Mouse (Mus musculus) left cerebral cortex, postnatal 25 days (tissue): ENCODE data around the gene B430306N03Rik. TPM values are rescaled to one million over a fixed set of nuclear protein-coding genes. Genes with fewer than 3 reads are reported as not detected.

ENCODE experiments used
- DNase-seq, 2 experiments: peaks; one replicate each; pipeline ENCODE4 v3.0.0; 2022; ENCODE audit warnings: low spot score in 2 of 2, mixed read lengths in 1 of 2
- intact Hi-C: fragments of 180-260 bp; cut with DNase I; formaldehyde crosslinking; loops from one replicate; pipeline ENCODE4 v1.15.1; 2025
- total RNA-seq, 2 experiments: library from RNA; stranded (reverse); gene quantifications; 2 replicates each; pipeline ENCODE4 v1.2.3; 2021

Gene B430306N03Rik
- total RNA-seq, 2 experiments from 2014 or later: 0.07 to 0.11 TPM

GRCm38 (mm10) chr17:48300199-48300598 lies 15.7 kb upstream of the B430306N03Rik start:
- no peak for DNase-seq
- intact Hi-C loops: no loop called here

GRCm38 (mm10) chr17:48300861-48301260 lies 15.1 kb upstream of the B430306N03Rik start:
- peak in 1 of 2 experiments; percentile 8 for DNase-seq
- intact Hi-C loops: no loop called here

GRCm38 (mm10) chr17:48301792-48302191 lies 14.1 kb upstream of the B430306N03Rik start:
- intact Hi-C loops: no loop called here
- no peak for DNase-seq

DNA sequence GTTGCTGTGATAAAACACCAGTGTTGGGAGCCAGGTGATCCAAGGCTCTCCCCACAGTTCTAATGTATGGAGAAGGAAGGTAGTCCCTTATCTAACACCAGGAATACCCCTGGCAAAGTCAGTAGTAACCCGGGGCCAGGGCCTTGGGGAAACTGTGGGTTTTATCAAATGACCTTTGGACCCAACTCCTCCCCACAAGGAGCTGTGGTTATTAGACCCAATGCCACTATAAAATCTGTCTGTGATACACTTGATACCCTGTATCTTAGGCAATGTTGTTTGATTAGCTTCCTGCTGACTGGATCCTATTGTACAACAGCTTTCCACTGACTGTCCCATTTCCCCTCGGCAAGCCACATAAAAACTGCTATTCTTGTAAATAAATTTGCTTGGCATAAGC lies 3.8 kb upstream of the B430306N03Rik start:
- DNase-seq: no peak
- intact Hi-C loops: no loop called here

GRCm38 (mm10) chr17:48318686-48319085 lies 2.7 kb downstream of the B430306N03Rik start:
- intact Hi-C loops: loop anchor here (5.0 kb wide), 1 partner anchor 151 kb away; the partner anchor contains the start of gene A530064D06Rik
- no peak for DNase-seq

GRCm38 (mm10) chr17:48321279-48321678 lies 5.3 kb downstream of the B430306N03Rik start:
- intact Hi-C loops: no loop called here
- DNase-seq: no peak

- intact Hi-C loops: no loop called here
- DNase-seq: no peak
Measured at GRCm38 (mm10) chr17:48323236-48323635, 7.3 kb downstream of the B430306N03Rik start.

DNA sequence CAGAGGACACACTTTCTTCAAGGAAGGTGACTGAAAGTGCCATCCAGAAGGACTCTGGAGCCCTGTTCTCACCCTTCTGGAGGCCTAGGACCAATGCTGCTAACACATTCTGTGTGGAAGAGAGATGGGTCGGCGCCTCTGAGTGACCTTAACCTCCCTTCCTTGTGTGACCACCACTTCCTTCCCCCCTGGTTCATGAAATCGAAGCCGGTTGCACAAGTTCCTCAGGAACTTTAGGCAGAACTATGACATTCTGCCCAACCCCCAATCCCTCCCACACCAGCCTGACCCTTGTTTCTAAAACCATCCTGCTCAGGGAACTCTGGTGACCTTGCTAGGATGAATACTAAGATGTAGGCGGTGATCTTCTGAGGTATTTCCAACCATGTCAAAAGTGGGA lies 8.3 kb downstream of the B430306N03Rik start:
- intact Hi-C loops: no loop called here
- no peak for DNase-seq

DNA sequence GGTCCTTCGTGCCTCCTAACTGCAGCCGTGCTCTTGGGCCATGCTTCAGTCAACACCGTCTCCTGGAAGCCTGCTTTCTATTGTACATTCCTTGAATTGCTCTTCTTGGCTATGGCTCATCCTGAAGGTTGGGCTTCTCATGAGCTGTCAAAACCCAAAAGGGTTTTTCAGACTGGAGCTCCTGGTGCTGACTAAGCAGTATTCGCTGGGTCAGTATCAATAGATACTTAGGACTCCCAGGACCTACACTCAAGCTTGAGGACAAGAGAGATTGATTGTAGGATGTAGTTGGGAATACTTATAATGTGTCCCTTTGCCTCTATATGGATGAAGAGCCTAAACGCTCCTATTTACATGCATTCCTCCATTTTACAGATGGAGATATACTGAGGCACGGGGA lies 9.2 kb downstream of the B430306N03Rik start:
- DNase-seq: no peak
- intact Hi-C loops: loop anchor here (5.0 kb wide), 3 partner anchors 38 to 82 kb away; partner anchors contain the start of gene Nfya

GRCm38 (mm10) chr17:48325638-48326037 lies 9.7 kb downstream of the B430306N03Rik start:
- DNase-seq: no peak
- intact Hi-C loops: loop anchor here (1.0 to 5.0 kb wide), 4 partner anchors 38 to 82 kb away; partner anchors contain the start of gene Nfya

DNA sequence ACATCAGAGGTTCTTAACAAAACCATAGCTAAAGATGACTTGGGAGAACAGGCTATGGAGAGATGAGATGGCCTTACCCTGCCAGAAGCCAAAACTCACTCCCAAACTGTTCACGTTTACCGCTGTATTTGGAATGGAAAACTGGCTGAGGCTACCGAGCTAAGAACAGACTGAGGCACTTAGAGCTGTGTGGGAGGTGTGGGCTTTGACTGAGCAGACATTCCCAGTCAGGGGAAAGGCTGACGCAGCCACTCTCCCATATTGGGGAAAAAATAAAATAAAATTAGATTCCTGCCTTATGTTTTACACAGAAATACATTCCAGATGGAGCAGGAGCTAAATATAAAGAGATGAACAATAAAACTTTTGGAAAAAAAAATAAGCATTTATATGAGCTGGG lies 10.7 kb downstream of the B430306N03Rik start:
- intact Hi-C loops: loop anchor here (1.0 to 5.0 kb wide), 4 partner anchors 39 to 81 kb away; partner anchors contain the start of gene Nfya
- peak; percentile 80 to 97 for DNase-seq

DNA sequence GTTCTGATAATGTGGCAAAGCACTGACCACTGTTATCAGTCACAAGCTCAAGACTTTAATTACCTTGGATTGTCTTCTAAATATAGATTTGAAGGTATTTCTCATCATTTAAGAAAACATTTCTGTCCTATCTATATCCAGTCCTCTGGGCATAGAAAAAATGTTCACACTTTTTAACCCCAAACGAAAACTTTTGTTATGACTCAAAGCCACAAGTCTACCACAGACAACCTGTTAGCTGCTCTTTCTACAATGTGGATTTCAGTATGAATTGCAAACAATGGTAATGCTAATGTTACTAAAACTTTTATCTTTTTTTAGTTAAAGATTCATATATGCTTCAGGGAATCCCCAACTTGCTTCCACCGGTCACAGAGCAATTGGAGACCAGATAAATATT lies 16.6 kb downstream of the B430306N03Rik start:
- intact Hi-C loops: loop anchor here (10.0 kb wide), 1 partner anchor 458 kb away; no protein-coding TSS in a partner anchor
- DNase-seq: no peak

DNA sequence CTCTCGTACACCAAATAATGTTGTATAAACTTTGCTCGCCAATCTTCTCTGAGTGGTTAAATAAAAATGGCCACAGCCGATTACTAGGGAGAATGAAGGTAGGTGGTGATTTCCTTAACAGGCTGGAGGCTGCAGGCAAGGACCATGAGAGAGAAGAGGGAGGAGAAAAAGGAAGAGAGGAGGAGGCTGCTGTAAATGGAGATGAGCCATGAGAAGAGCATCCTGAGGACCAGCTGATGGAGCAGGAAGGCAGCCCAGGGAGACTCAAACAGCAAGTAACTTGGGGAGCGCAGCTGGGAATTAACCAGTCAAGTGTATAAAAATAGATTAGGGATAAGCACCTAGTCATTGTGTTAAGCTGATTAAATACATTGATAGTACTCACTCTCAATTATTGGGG lies 18.2 kb downstream of the B430306N03Rik start:
- peak in 1 of 2 experiments; percentile 59 for DNase-seq
- intact Hi-C loops: loop anchor here (10.0 kb wide), 1 partner anchor 459 kb away; no protein-coding TSS in a partner anchor

- intact Hi-C loops: loop anchor here (1.0 to 10.0 kb wide), 4 partner anchors 62 to 462 kb away; no protein-coding TSS in a partner anchor
- DNase-seq: peak; percentile 82 to 86
Measured at GRCm38 (mm10) chr17:48336857-48337256, 20.9 kb downstream of the B430306N03Rik start.

- intact Hi-C loops: no loop called here
- no peak for DNase-seq
Measured at GRCm38 (mm10) chr17:48340267-48340666, 24.3 kb downstream of the B430306N03Rik start.

- intact Hi-C loops: no loop called here
- DNase-seq: peak in 1 of 2 experiments; percentile 73
Measured at GRCm38 (mm10) chr17:48341947-48342346, 26.0 kb downstream of the B430306N03Rik start.

DNA sequence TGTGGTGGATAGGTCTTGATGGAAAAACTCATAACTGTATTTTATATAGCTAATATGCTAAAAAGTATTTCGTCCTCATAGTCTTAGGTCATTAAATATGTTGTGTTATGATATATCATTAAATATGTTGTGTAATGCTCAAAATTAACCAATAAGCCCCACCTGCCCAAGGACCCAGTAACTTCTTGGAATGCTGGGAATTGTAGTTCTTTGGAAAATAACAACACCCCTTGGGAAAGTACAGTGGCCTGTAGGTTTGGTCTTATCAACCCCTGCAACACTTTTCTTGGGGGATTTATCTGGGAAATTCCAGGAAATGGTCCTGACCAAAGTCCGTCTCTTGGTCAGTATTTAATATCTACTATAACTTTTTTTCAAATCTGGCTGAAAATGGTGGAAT lies 27.1 kb downstream of the B430306N03Rik start:
- intact Hi-C loops: no loop called here
- no peak for DNase-seq

DNA sequence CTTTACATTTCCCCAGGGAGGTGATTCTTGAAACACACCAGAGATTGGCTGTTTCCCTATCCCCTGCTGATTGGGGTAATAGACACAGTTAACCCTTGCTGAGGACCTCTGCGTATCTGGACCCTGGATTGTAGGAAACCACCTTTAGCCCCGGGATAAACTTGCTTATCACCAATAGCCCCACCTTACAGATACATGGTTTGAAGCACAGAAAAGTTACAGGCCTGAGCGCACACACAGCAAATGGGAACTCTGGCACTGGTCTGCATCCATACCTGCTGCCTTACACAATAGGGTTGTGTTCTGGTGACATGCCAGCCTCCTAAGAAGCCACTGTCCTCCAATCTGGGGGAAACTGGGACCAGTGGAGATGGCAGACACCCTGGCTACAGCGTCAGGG lies 29.9 kb downstream of the B430306N03Rik start:
- intact Hi-C loops: loop anchor here (5.0 kb wide), 1 partner anchor 61 kb away; the partner anchor contains the start of gene Nfya
- no peak for DNase-seq

DNA sequence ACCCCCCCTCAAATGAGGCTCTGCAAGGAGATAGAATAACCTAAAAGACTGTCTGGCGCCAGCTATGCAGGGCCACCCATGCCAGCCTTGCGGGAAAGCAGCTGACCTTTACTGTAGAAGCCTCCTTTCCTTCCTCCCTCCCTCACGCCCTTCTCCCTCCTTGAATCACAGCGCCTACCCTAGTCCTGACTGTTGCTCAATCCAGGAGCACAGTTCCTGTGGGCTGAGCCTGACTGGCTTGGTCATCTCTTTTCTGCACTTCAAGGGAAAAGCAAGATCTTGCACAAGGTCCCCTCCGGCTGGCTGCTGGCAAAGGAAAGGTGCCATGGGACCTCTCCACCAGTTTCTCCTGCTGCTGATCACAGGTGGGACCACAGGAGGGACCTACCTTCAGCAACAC lies 30.3 kb downstream of the B430306N03Rik start, which contains the start of gene Trem2:
Gene Trem2, plus strand, starts transcription at position 171 of the 400 bp plus-strand sequence.
- intact Hi-C loops: loop anchor here (5.0 kb wide), 1 partner anchor 61 kb away; the partner anchor contains the start of gene Nfya
- peak in 1 of 2 experiments; percentile 41 for DNase-seq

DNA sequence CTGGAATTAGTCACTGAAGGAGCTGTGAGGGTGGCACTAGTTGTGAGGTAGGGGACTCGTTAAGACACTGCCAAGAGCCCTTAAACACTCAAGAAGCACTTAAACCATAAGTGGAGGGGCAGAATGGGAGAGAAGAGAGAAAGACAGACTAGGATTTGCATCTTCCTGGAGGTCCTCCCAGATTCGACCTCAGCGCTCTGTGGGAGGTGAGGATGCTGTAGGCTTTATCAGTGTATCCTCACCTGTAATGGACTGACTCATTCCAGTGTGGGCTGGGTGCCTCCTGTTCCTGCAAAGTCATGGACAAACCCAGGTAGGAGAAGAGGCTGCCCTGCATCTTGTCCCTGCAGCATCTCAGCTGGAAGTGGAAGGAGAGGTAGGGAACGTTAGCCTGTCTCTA lies 30.9 kb downstream of the B430306N03Rik start:
- DNase-seq: peak in 1 of 2 experiments; percentile 60
- intact Hi-C loops: loop anchor here (5.0 kb wide), 1 partner anchor 60 kb away; the partner anchor contains the start of gene Nfya

DNA sequence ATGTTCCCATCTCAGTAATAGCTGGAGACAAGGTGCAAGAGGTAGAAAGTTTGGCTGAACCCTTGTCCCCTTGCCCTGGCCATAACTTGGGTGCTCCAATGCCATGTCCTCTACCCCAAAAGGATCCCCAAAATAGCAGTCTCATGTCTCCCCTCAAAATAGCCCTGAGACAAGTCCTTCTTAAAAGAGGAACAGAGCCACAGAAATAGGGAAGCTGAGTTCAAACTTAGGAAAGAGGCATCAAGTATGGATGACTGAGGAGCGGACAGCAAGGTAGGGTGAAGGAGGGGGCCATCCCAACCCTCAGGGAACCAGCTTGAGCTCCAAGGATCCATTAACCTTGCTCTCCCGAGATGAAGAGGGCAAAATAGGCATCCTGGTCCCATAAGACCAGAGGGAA lies 31.3 kb downstream of the B430306N03Rik start:
- DNase-seq: no peak
- intact Hi-C loops: loop anchor here (5.0 kb wide), 1 partner anchor 60 kb away; the partner anchor contains the start of gene Nfya
